Mouse (Mus musculus): ENCODE data around the gene Trrap.

- no peak for TF ChIP-seq CTCF (conservative IDR thresholded peaks at IDR 0.05; ENCODE audit: low read length)
- no peak for TF ChIP-seq POU5F1 (IDR thresholded peaks at IDR 0.05; ENCODE audit: borderline replicate concordance, low read length)
Observed at GRCm38 (mm10) chr5:144766026-144766425, 1.5 kb upstream of the Trrap start.
